Mouse (Mus musculus): ENCODE data around the gene Zfp296.

The Zfp296 gene

GRCm38 (mm10) chr7:19577141-19577852, at the start of gene Zfp296, which contains the start of gene Gemin7:
Gene Zfp296 (plus strand): TSS chr7:19577287.
Gene Gemin7 (minus strand): TSS chr7:19577595.
- no peak for DNase-seq (ENCODE audit: low spot score)

- no peak for DNase-seq (ENCODE audit: low spot score)
Measured at GRCm38 (mm10) chr7:19531077-19531476, 46.0 kb upstream of the Zfp296 start.

- DNase-seq (ENCODE audit: low spot score) = no peak
Measured at GRCm38 (mm10) chr7:19532240-19532639, 44.8 kb upstream of the Zfp296 start.

- no peak for DNase-seq (ENCODE audit: low spot score)
Measured at GRCm38 (mm10) chr7:19534676-19535075, 42.4 kb upstream of the Zfp296 start.

GRCm38 (mm10) chr7:19540771-19541566, 36.1 kb upstream of the Zfp296 start:
- DNase-seq (ENCODE audit: low spot score) = no peak

GRCm38 (mm10) chr7:19541681-19542154, 35.4 kb upstream of the Zfp296 start:
- DNase-seq (ENCODE audit: low spot score) = no peak

- no peak for DNase-seq (ENCODE audit: low spot score)
Measured at GRCm38 (mm10) chr7:19542155-19542691, 34.9 kb upstream of the Zfp296 start.

- DNase-seq (ENCODE audit: low spot score) = no peak
Measured at GRCm38 (mm10) chr7:19543584-19543983, 33.5 kb upstream of the Zfp296 start.

- DNase-seq (ENCODE audit: low spot score) = no peak
Measured at GRCm38 (mm10) chr7:19546007-19546406, 31.1 kb upstream of the Zfp296 start.

GRCm38 (mm10) chr7:19547344-19547969, 29.6 kb upstream of the Zfp296 start:
- DNase-seq (ENCODE audit: low spot score) = no peak

GRCm38 (mm10) chr7:19549394-19549793, 27.7 kb upstream of the Zfp296 start:
- no peak for DNase-seq (ENCODE audit: low spot score)

- no peak for DNase-seq (ENCODE audit: low spot score)
Measured at GRCm38 (mm10) chr7:19551634-19552033, 25.5 kb upstream of the Zfp296 start.

- no peak for DNase-seq (ENCODE audit: low spot score)
Measured at GRCm38 (mm10) chr7:19552443-19552842, 24.6 kb upstream of the Zfp296 start.

- DNase-seq (ENCODE audit: low spot score) = no peak
Measured at GRCm38 (mm10) chr7:19554168-19554567, 22.9 kb upstream of the Zfp296 start.

GRCm38 (mm10) chr7:19557086-19557485, 20.0 kb upstream of the Zfp296 start:
- no peak for DNase-seq (ENCODE audit: low spot score)

- no peak for DNase-seq (ENCODE audit: low spot score)
Measured at GRCm38 (mm10) chr7:19557982-19558900, 18.8 kb upstream of the Zfp296 start.

GRCm38 (mm10) chr7:19558965-19559364, 18.1 kb upstream of the Zfp296 start:
- DNase-seq (ENCODE audit: low spot score) = no peak

- no peak for DNase-seq (ENCODE audit: low spot score)
Measured at GRCm38 (mm10) chr7:19560491-19561260, 16.4 kb upstream of the Zfp296 start.

GRCm38 (mm10) chr7:19561431-19561764, 15.7 kb upstream of the Zfp296 start:
- DNase-seq (ENCODE audit: low spot score) = no peak

GRCm38 (mm10) chr7:19561765-19562642, 15.1 kb upstream of the Zfp296 start:
- DNase-seq (ENCODE audit: low spot score) = peak; percentile 81

All from ovary, postnatal 10 days (tissue).